Mouse (Mus musculus): Measurements from ENCODE around the gene Plpp7.

- no peak for TF ChIP-seq CTCF (IDR thresholded peaks at IDR 0.05; ENCODE audit: control insufficient read depth, insufficient read depth, low read length)
- no peak for TF ChIP-seq POLR2A (IDR thresholded peaks at IDR 0.05; ENCODE audit: borderline replicate concordance, control insufficient read depth, low read depth, low read length)
Observed at GRCm38 (mm10) chr2:32142368-32142767, 47.0 kb downstream of the Plpp7 start.

Measured in bone marrow, adult 2 months (tissue).